Comparison of ENCODE assay signal across 22 mouse cellular contexts in the genomic region with DNA sequence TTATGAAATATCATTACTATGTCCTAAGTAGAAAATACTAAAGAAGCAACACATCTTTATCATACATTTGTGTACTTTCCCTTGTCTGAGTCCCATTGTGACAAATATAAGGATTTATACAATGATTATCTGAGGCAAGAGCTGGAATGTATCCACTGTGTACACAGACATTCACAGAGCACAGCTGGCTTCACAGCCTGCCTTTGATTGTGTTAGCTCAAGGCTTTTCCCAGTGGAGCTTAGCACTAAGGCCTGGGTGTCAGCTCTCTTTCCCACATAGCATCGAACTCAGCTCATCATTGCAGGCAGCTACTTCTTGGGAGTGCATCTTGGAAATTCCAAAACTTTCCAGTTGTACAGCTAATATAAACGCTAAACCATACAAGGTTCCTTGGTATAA.
A peak's percentile ranks its signal among the peaks of the same experiment; 100 is the strongest.
DNase-seq lines count a peak whose midpoint lies in the region; ATAC-seq and TF ChIP-seq lines count a peak whose summit lies in the region.
"Had no signal": no experiment of that assay in that cellular context is flagged by ENCODE, and none has a peak within 500 bp of the region (broad histone marks: within the 10 kb centered on the region; RNA-seq: fewer than 3 reads in every experiment).

No protein-coding gene starts in this region.

- H3K4me1 ChIP-seq in forebrain, embryonic 14.5 days (ENCODE audit: control insufficient read depth, insufficient read depth, low read length), result no peaks in the 10 kb centered on the region
- no peaks in the 10 kb centered on the region for H3K4me1 ChIP-seq in forebrain, embryonic 16.5 days (replicated peaks; ENCODE audit: control insufficient read depth, insufficient read depth, low read length)
- no peaks in the 10 kb centered on the region for H3K4me1 ChIP-seq in lung, embryonic 14.5 days (ENCODE audit: insufficient read depth)
- H3K4me1 ChIP-seq: forebrain, embryonic 13.5 days; liver, embryonic 15.5 days; megakaryocyte, embryonic 14.5 days had no signal

- no peak overlapping the region for H3K4me2 ChIP-seq in forebrain, embryonic 14.5 days (ENCODE audit: low read length)
- no peak overlapping the region for H3K4me2 ChIP-seq in forebrain, embryonic 16.5 days (ENCODE audit: low read length)
- no peak overlapping the region for H3K4me2 ChIP-seq in lung, embryonic 14.5 days
- H3K4me2 ChIP-seq: forebrain, embryonic 13.5 days; heart, embryonic 11.5 days; limb, embryonic 13.5 days; liver, embryonic 15.5 days; neural tube, embryonic 15.5 days had no signal

- WGBS in forebrain, embryonic 14.5 days, result 81% methylated on average over 2 of the region's 2 CpGs
- 69% methylated on average over 2 of the region's 2 CpGs for WGBS in forebrain, embryonic 16.5 days
- 24% methylated on average over 2 of the region's 2 CpGs for WGBS in lung, embryonic 14.5 days

- H3K36me3 ChIP-seq in forebrain, embryonic 14.5 days (ENCODE audit: control insufficient read depth, insufficient read depth, low read length), result no peaks in the 10 kb centered on the region
- H3K36me3 ChIP-seq in forebrain, embryonic 16.5 days (ENCODE audit: control insufficient read depth, insufficient read depth), result no peaks in the 10 kb centered on the region
- H3K36me3 ChIP-seq in lung, embryonic 14.5 days (ENCODE audit: insufficient read depth), result no peaks in the 10 kb centered on the region
- H3K36me3 ChIP-seq: limb, embryonic 13.5 days; liver, embryonic 15.5 days; neural tube, embryonic 15.5 days had no signal

- peak; percentile 8 for DNase-seq in forebrain, embryonic 14.5 days (ENCODE audit: low spot score)
- peak; percentile 76 for DNase-seq in lung, embryonic 14.5 days
- no peak for DNase-seq in lung, postnatal 14 days
- peak; percentile 4 for DNase-seq in urinary bladder, postnatal 14 days (ENCODE audit: low spot score)
- no peak for DNase-seq in urinary bladder, adult 18-20 months (ENCODE audit: low spot score in 2 of 2)
- no peak for DNase-seq in frontal cortex, adult 2 months (ENCODE audit: extremely low spot score in 1 of 2, low spot score in 1 of 2)
- DNase-seq in cerebellum, postnatal 25 days, result no peak
- DNase-seq: adrenal gland, postnatal 14 days; B cell, adult 2 months; cerebellum, adult 18-20 months; heart, postnatal 36 days; kidney, postnatal 14 days; thymus, adult 18-20 months had no signal

- H3K9ac ChIP-seq in forebrain, embryonic 14.5 days (ENCODE audit: low read length), result no peak overlapping the region
- no peak overlapping the region for H3K9ac ChIP-seq in forebrain, embryonic 16.5 days (replicated peaks; ENCODE audit: low read depth, low read length)
- H3K9ac ChIP-seq in lung, embryonic 14.5 days, result no peak overlapping the region
- H3K9ac ChIP-seq: forebrain, embryonic 13.5 days; limb, embryonic 13.5 days; liver, embryonic 15.5 days; neural tube, embryonic 15.5 days had no signal

- no peak for TF ChIP-seq CTCF in lung, embryonic 14.5 days (IDR thresholded peaks at IDR 0.05; ENCODE audit: low read depth)

- H3K4me3 ChIP-seq in forebrain, embryonic 14.5 days (ENCODE audit: low read depth, low read length), result no peak overlapping the region
- H3K4me3 ChIP-seq in forebrain, embryonic 16.5 days (replicated peaks; ENCODE audit: low read length), result no peak overlapping the region
- no peak overlapping the region for H3K4me3 ChIP-seq in lung, embryonic 14.5 days (ENCODE audit: low read depth, low read length)
- H3K4me3 ChIP-seq: forebrain, embryonic 13.5 days; limb, embryonic 13.5 days; liver, embryonic 15.5 days; megakaryocyte, embryonic 14.5 days; myocyte; neural tube, embryonic 15.5 days had no signal

- ATAC-seq in forebrain, embryonic 14.5 days, result no peak
- ATAC-seq in forebrain, embryonic 16.5 days, result no peak
- peak; percentile 94 for ATAC-seq in lung, embryonic 14.5 days (ENCODE audit: insufficient read depth)
- ATAC-seq: forebrain, embryonic 13.5 days; hindbrain, postnatal 0 days had no signal

- no peak overlapping the region for H3K27ac ChIP-seq in forebrain, embryonic 14.5 days (ENCODE audit: low read depth, low read length)
- no peak overlapping the region for H3K27ac ChIP-seq in forebrain, embryonic 16.5 days (ENCODE audit: low read length)
- H3K27ac ChIP-seq in lung, embryonic 14.5 days (ENCODE audit: low read depth), result no peak overlapping the region
- H3K27ac ChIP-seq: forebrain, embryonic 13.5 days; hindbrain, postnatal 0 days; limb, embryonic 13.5 days; liver, embryonic 15.5 days; neural tube, embryonic 15.5 days had no signal

- no peaks in the 10 kb centered on the region for H3K27me3 ChIP-seq in forebrain, embryonic 14.5 days (replicated peaks; ENCODE audit: control insufficient read depth, insufficient read depth, low read length)
- no peaks in the 10 kb centered on the region for H3K27me3 ChIP-seq in forebrain, embryonic 16.5 days (replicated peaks; ENCODE audit: control insufficient read depth, insufficient read depth, low read length)
- H3K27me3 ChIP-seq in lung, embryonic 14.5 days (ENCODE audit: insufficient read depth, low read length), result no peaks in the 10 kb centered on the region
- H3K27me3 ChIP-seq: forebrain, embryonic 13.5 days; limb, embryonic 13.5 days; liver, embryonic 15.5 days; megakaryocyte, embryonic 14.5 days; neural tube, embryonic 15.5 days had no signal

- H3K9me3 ChIP-seq in forebrain, embryonic 14.5 days (replicated peaks; ENCODE audit: control insufficient read depth, low read length), result no peaks in the 10 kb centered on the region
- no peaks in the 10 kb centered on the region for H3K9me3 ChIP-seq in forebrain, embryonic 16.5 days (ENCODE audit: control insufficient read depth, low read length)
- H3K9me3 ChIP-seq in lung, embryonic 14.5 days (ENCODE audit: low read depth, low read length), result no peaks in the 10 kb centered on the region; the same call in 1 of the 2 replicates
- H3K9me3 ChIP-seq: forebrain, embryonic 13.5 days; limb, embryonic 13.5 days; liver, embryonic 15.5 days; neural tube, embryonic 15.5 days had no signal

Comparison
In these comparisons a context has a peak if more than half of its experiments do, and no peak if none do; other contexts are left out.
1. DNase-seq: peak in forebrain, embryonic 14.5 days (single experiment), lung, embryonic 14.5 days (single experiment) and urinary bladder, postnatal 14 days (single experiment); none in lung, postnatal 14 days (single experiment), urinary bladder, adult 18-20 months (0 of 2), frontal cortex, adult 2 months (0 of 2) and cerebellum, postnatal 25 days (0 of 2).